Mouse (Mus musculus) embryonic facial prominence, embryonic 12.5 days (tissue): ENCODE results near the gene Ces1b. TPM values are rescaled to one million over a fixed set of nuclear protein-coding genes. Genes with fewer than 3 reads are reported as not detected.

Source experiments
- ATAC-seq: fragments of 200-750 bp; cut with Nextera tagmentation; 2 replicates; pipeline ENCODE4 v1.8.0; 2017; ENCODE audit not compliant: insufficient number of reproducible peaks, insufficient read depth, low FRiP score, low TSS enrichment
- H3K27ac ChIP-seq: fragments of 300-500 bp; sonication (generic); 2 replicates; pipeline ENCODE4 v1.5.1; 2016; ENCODE audit warnings: mild to moderate bottlenecking
- H3K27me3 ChIP-seq: fragments of 300-500 bp; sonication (generic); 2 replicates; pipeline ENCODE4 v1.6.1; 2016; ENCODE audit warnings: mild to moderate bottlenecking, moderate library complexity
- H3K36me3 ChIP-seq: fragments of 300-500 bp; sonication (generic); 2 replicates; pipeline ENCODE4 v1.6.1; 2016; ENCODE audit warnings: mild to moderate bottlenecking
- H3K4me1 ChIP-seq: fragments of 300-500 bp; sonication (generic); 2 replicates; pipeline ENCODE4 v1.6.1; 2016
- H3K4me2 ChIP-seq: fragments of 300-500 bp; sonication (generic); replicated peaks from 2 replicates; pipeline ENCODE4 v1.6.1; 2016; ENCODE audit warnings: mild to moderate bottlenecking, moderate library complexity
- H3K4me3 ChIP-seq: fragments of 300-500 bp; sonication (generic); 2 replicates; pipeline ENCODE4 v1.5.1; 2016; ENCODE audit warnings: mild to moderate bottlenecking
- H3K9ac ChIP-seq: fragments of 300-500 bp; sonication (generic); 2 replicates; pipeline ENCODE4 v1.6.1; 2016; ENCODE audit warnings: mild to moderate bottlenecking, moderate library complexity
- H3K9me3 ChIP-seq: fragments of 300-500 bp; sonication (generic); 2 replicates; pipeline ENCODE4 v1.6.1; 2016; ENCODE audit warnings: mild to moderate bottlenecking, moderate library complexity
- WGBS: fragments of 180-500 bp; shearing (Covaris S2); methylation state at CpG from one replicate; pipeline ENCODE4 v1.1.7; 2016; 5-methylcytosine and 5-hydroxymethylcytosine counted together
- polyA plus RNA-seq: library from polyadenylated mRNA; unstranded; fragments of >200 nt; fragmentation: Nextera tagmentation; extraction: Ambion mirVana; gene quantifications from 2 replicates; pipeline ENCODE4 v1.2.1, GENCODE M21; 2016

The Ces1b gene
- not detected in 2 replicates for polyA plus RNA-seq

- Histone ChIP-seq H3K27ac (no peak within 1 kb of the TSS), H3K4me2 (no peak within 1 kb of the TSS), H3K4me3 (no peak within 1 kb of the TSS), H3K9me3 (no peaks in the 10 kb centered on the region), H3K9ac (no peak within 1 kb of the TSS), H3K27me3 (no peaks in the 10 kb centered on the region), H3K36me3 (no peaks in the 10 kb centered on the region), H3K4me1 (no peaks in the 10 kb centered on the region)
- 76% methylated on average over 2 of the region's 2 CpGs for WGBS
- no peak for ATAC-seq
These were observed at the start of gene Ces1b for GRCm38 (mm10) chr8:93079887-93080286. Gene Ces1b, minus strand, starts transcription at chr8:93080017.

GRCm38 (mm10) chr8:93126476-93126875, 46.7 kb upstream of the Ces1b start:
- Histone ChIP-seq H3K27ac (no peak overlapping the region), H3K4me3 (no peak overlapping the region), H3K9ac (no peak overlapping the region), H3K36me3 (no peaks in the 10 kb centered on the region), H3K27me3 (no peaks in the 10 kb centered on the region), H3K4me2 (no peak overlapping the region), H3K4me1 (no peaks in the 10 kb centered on the region), H3K9me3 (no peaks in the 10 kb centered on the region)
- WGBS, result 78% methylated on average over 2 of the region's 2 CpGs
- ATAC-seq, result no peak

DNA sequence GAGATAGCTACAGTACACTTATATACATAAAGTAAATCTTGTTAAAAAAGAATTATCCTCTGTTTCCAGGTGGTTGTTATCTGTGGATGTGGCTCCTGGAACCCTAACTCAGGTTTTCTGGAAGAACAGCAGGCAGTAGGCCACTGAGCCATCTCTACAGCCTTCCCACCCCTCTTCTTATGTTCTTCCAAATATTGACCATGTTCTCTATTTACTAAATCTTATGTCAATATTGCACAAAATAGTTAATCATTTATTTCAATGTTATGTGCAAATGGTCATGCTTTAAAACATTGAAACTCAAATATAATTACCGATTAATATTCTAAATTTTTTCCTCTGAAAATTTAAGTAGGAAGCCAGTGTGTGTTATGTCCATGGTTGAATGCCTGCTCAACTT, 42.2 kb upstream of the Ces1b start:
- H3K9me3 ChIP-seq, result no peaks in the 10 kb centered on the region
- no peaks in the 10 kb centered on the region for H3K36me3 ChIP-seq
- no peak for ATAC-seq
- H3K4me1 ChIP-seq, result no peaks in the 10 kb centered on the region
- H3K27ac ChIP-seq, result no peak overlapping the region
- 98% methylated on average over 1 of the region's 1 CpGs for WGBS
- H3K4me3 ChIP-seq, result no peak overlapping the region
- H3K4me2 ChIP-seq, result no peak overlapping the region
- no peak overlapping the region for H3K9ac ChIP-seq
- no peaks in the 10 kb centered on the region for H3K27me3 ChIP-seq

GRCm38 (mm10) chr8:93095376-93095775, 15.6 kb upstream of the Ces1b start:
- no peak overlapping the region for H3K27ac ChIP-seq
- no peaks in the 10 kb centered on the region for H3K4me1 ChIP-seq
- H3K4me3 ChIP-seq, result no peak overlapping the region
- ATAC-seq, result no peak
- H3K27me3 ChIP-seq, result no peaks in the 10 kb centered on the region
- no peak overlapping the region for H3K4me2 ChIP-seq
- no peak overlapping the region for H3K9ac ChIP-seq
- no peaks in the 10 kb centered on the region for H3K36me3 ChIP-seq
- H3K9me3 ChIP-seq, result no peaks in the 10 kb centered on the region

- Histone ChIP-seq H3K9me3 (no peaks in the 10 kb centered on the region), H3K36me3 (no peaks in the 10 kb centered on the region), H3K27me3 (no peaks in the 10 kb centered on the region), H3K4me3 (no peak overlapping the region), H3K4me2 (no peak overlapping the region), H3K4me1 (no peaks in the 10 kb centered on the region), H3K9ac (no peak overlapping the region), H3K27ac (no peak overlapping the region)
- 62% methylated on average over 1 of the region's 1 CpGs for WGBS
- no peak for ATAC-seq
These were observed 11.5 kb upstream of the Ces1b start for GRCm38 (mm10) chr8:93091324-93091723.

GRCm38 (mm10) chr8:93088686-93089122, 8.9 kb upstream of the Ces1b start:
- WGBS, result 8% methylated on average over 2 of the region's 2 CpGs
- Histone ChIP-seq H3K4me3 (peak overlapping the region; percentile 3; the same call in 1 of the 2 replicates), H3K9me3 (no peaks in the 10 kb centered on the region), H3K27ac (peak overlapping the region; percentile 70; the same call in 1 of the 2 replicates), H3K4me1 (no peaks in the 10 kb centered on the region), H3K9ac (no peak overlapping the region), H3K4me2 (peak overlapping the region; percentile 35), H3K27me3 (no peaks in the 10 kb centered on the region), H3K36me3 (no peaks in the 10 kb centered on the region)
- ATAC-seq, result peak; percentile 93

DNA sequence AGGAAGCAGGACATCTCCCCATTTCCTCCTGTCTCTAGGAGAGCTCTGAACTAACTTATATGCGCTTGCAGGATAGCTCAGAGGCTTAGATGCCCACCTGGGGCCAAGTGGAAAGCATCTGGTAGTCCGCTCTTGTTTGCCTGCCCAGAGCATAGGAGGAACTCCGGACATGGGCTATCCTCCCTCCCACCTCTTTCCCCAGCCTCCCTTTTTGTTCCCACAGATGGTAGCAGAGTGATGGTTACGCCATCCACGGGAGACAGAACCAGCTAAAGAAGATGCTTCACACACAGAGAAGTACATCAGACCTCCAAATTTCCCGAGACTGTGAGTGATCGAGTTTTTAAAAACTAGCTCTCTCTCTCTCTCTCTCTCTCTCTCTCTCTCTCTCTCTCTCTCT, 8.4 kb upstream of the Ces1b start:
- H3K4me1 ChIP-seq, result no peaks in the 10 kb centered on the region
- H3K4me2 ChIP-seq, result peak overlapping the region; percentile 35
- no peak overlapping the region; the same call in 1 of the 2 replicates for H3K9ac ChIP-seq
- H3K27me3 ChIP-seq, result no peaks in the 10 kb centered on the region
- WGBS, result 26% methylated on average over 7 of the region's 7 CpGs
- ATAC-seq, result peak; percentile 52; the same call in 1 of the 2 replicates
- H3K9me3 ChIP-seq, result no peaks in the 10 kb centered on the region
- no peak overlapping the region for H3K27ac ChIP-seq
- no peaks in the 10 kb centered on the region for H3K36me3 ChIP-seq
- H3K4me3 ChIP-seq, result peak overlapping the region; percentile 3; the same call in 1 of the 2 replicates

- H3K9ac ChIP-seq, result no peak overlapping the region
- H3K4me3 ChIP-seq, result no peak overlapping the region
- no peak for ATAC-seq
- H3K36me3 ChIP-seq, result no peaks in the 10 kb centered on the region
- H3K4me2 ChIP-seq, result no peak overlapping the region
- H3K9me3 ChIP-seq, result no peaks in the 10 kb centered on the region
- H3K27me3 ChIP-seq, result no peaks in the 10 kb centered on the region
- no peaks in the 10 kb centered on the region for H3K4me1 ChIP-seq
- H3K27ac ChIP-seq, result no peak overlapping the region
- WGBS, result 84% methylated on average over 4 of the region's 4 CpGs
These were observed 4.6 kb downstream of the Ces1b start for GRCm38 (mm10) chr8:93075251-93075650.

GRCm38 (mm10) chr8:93063416-93064117, 16.2 kb downstream of the Ces1b start:
- Histone ChIP-seq H3K27me3 (no peaks in the 10 kb centered on the region), H3K4me3 (no peak overlapping the region), H3K4me2 (no peak overlapping the region), H3K27ac (no peak overlapping the region), H3K4me1 (no peaks in the 10 kb centered on the region), H3K36me3 (no peaks in the 10 kb centered on the region), H3K9ac (no peak overlapping the region), H3K9me3 (no peaks in the 10 kb centered on the region)
- WGBS, result 72% methylated on average over 3 of the region's 3 CpGs
- no peak for ATAC-seq

DNA sequence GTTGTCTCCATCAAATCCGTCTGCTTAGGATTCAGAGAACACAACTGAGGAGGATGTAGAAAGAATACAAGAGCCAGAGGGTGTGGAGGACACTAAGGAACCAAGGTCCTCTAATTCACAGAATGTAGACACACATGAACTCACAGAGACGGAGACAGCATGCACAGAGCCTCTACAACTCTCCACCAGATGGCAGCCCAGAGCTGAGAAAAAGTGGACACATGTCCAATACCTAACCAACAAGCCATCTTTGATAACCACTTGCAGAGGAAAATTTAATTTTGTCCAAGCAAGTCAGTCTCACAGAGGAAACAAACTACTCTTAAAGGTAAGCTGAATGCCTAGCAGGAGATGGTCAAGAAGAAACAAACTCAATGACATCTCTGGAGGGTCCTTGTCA, 20.6 kb downstream of the Ces1b start:
- Histone ChIP-seq H3K27ac (no peak overlapping the region), H3K4me1 (no peaks in the 10 kb centered on the region), H3K9me3 (no peaks in the 10 kb centered on the region), H3K36me3 (no peaks in the 10 kb centered on the region), H3K9ac (no peak overlapping the region), H3K4me3 (no peak overlapping the region), H3K4me2 (no peak overlapping the region), H3K27me3 (no peaks in the 10 kb centered on the region)
- ATAC-seq, result no peak
- 11% methylated on average over 2 of the region's 2 CpGs for WGBS

DNA sequence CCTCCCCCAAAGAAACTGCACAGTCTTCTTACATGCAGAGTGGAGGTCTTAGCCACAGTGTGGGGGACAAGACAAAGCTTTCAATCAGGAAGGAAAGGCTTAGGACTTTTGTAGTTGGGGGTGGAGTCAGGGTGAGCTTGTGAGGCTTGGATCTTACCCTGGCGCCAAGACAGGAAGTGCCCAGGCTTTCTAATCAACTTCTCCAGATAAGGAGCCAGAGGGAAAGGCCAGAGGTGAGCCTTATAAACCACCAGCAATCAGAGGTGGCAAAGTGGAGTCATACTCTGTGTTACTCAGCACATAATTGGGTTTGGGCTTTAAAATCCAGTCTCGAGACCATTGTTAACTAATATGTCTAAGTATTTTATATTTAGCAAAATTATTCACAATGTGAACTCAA, 24.6 kb downstream of the Ces1b start:
- Histone ChIP-seq H3K4me1 (no peaks in the 10 kb centered on the region), H3K9ac (no peak overlapping the region), H3K36me3 (no peaks in the 10 kb centered on the region), H3K27me3 (no peaks in the 10 kb centered on the region), H3K4me2 (no peak overlapping the region), H3K4me3 (no peak overlapping the region), H3K27ac (no peak overlapping the region), H3K9me3 (no peaks in the 10 kb centered on the region)
- no peak for ATAC-seq
- WGBS, result 38% methylated on average over 2 of the region's 2 CpGs

GRCm38 (mm10) chr8:93048510-93049416, 31.1 kb downstream of the Ces1b start:
- no peak overlapping the region for H3K27ac ChIP-seq
- ATAC-seq, result no peak
- H3K9ac ChIP-seq, result no peak overlapping the region
- H3K27me3 ChIP-seq, result no peaks in the 10 kb centered on the region
- 57% methylated on average over 4 of the region's 4 CpGs for WGBS
- H3K4me2 ChIP-seq, result no peak overlapping the region
- no peaks in the 10 kb centered on the region for H3K9me3 ChIP-seq
- peaks cover 8% of the 10 kb centered on the region for H3K4me1 ChIP-seq
- no peak overlapping the region for H3K4me3 ChIP-seq
- no peaks in the 10 kb centered on the region for H3K36me3 ChIP-seq
